Mouse (Mus musculus): ENCODE measurements around the gene Vdr. TPM values are rescaled to one million over a fixed set of nuclear protein-coding genes. Genes with fewer than 3 reads are reported as not detected.

Gene Vdr
- polyA plus RNA-seq, 1 experiment from 2014 or later, result 8.1 TPM

GRCm38 (mm10) chr15:97847285-97847684 lies 63.1 kb downstream of the Vdr start:
- H3K9me3 ChIP-seq (replicated peaks), result no peaks in the 10 kb centered on the region
- H3K36me3 ChIP-seq, result no peaks in the 10 kb centered on the region
- H3K27me3 ChIP-seq, result no peaks in the 10 kb centered on the region
- H3K27ac ChIP-seq (replicated peaks), result no peak overlapping the region
- no peak overlapping the region for H3K4me2 ChIP-seq (replicated peaks)
- WGBS, result 92% methylated on average over 4 of the region's 4 CpGs
- no peak overlapping the region for H3K4me3 ChIP-seq (replicated peaks)
- no peaks in the 10 kb centered on the region; the same call in 1 of the 2 replicates for H3K4me1 ChIP-seq
- H3K9ac ChIP-seq, result no peak overlapping the region
- ATAC-seq (ENCODE audit: insufficient number of reproducible peaks, low FRiP score, low TSS enrichment, low read depth), result no peak

GRCm38 (mm10) chr15:97846121-97846882 lies 64.1 kb downstream of the Vdr start:
- Histone ChIP-seq H3K4me1 (peaks cover 5% of the 10 kb centered on the region; the same call in 1 of the 2 replicates), H3K4me3 (replicated peaks) (no peak overlapping the region), H3K27me3 (no peaks in the 10 kb centered on the region), H3K4me2 (replicated peaks) (no peak overlapping the region), H3K36me3 (no peaks in the 10 kb centered on the region), H3K27ac (replicated peaks) (no peak overlapping the region), H3K9ac (no peak overlapping the region), H3K9me3 (replicated peaks) (no peaks in the 10 kb centered on the region)
- WGBS, result 87% methylated on average over 11 of the region's 11 CpGs
- ATAC-seq (ENCODE audit: insufficient number of reproducible peaks, low FRiP score, low TSS enrichment, low read depth), result no peak

GRCm38 (mm10) chr15:97844037-97845034 lies 66.1 kb downstream of the Vdr start, which contains the start of gene Hdac7:
Gene Hdac7, minus strand, starts transcription at chr15:97844502.
- WGBS, result 73% methylated on average over 19 of the region's 19 CpGs
- no peak for ATAC-seq (ENCODE audit: insufficient number of reproducible peaks, low FRiP score, low TSS enrichment, low read depth)
- H3K4me2 ChIP-seq (replicated peaks), result no peak within 1 kb of the TSS

GRCm38 (mm10) chr15:97843247-97843651 lies 67.2 kb downstream of the Vdr start:
- Histone ChIP-seq H3K4me1 (peaks cover 29% of the 10 kb centered on the region), H3K4me3 (replicated peaks) (no peak overlapping the region), H3K27me3 (no peaks in the 10 kb centered on the region), H3K9ac (no peak overlapping the region), H3K9me3 (replicated peaks) (no peaks in the 10 kb centered on the region), H3K4me2 (replicated peaks) (no peak overlapping the region), H3K36me3 (no peaks in the 10 kb centered on the region), H3K27ac (replicated peaks) (no peak overlapping the region)
- WGBS, result 81% methylated on average over 7 of the region's 7 CpGs
- no peak for ATAC-seq (ENCODE audit: insufficient number of reproducible peaks, low FRiP score, low TSS enrichment, low read depth)

More at GRCm38 (mm10) chr15:97844037-97845034, 66.1 kb downstream of the Vdr start, which contains the start of gene Hdac7:
- peaks cover 21% of the 10 kb centered on the region for H3K4me1 ChIP-seq
- no peaks in the 10 kb centered on the region for H3K27me3 ChIP-seq
- H3K36me3 ChIP-seq, result no peaks in the 10 kb centered on the region
- H3K27ac ChIP-seq (replicated peaks), result no peak within 1 kb of the TSS
- H3K4me3 ChIP-seq (replicated peaks), result no peak within 1 kb of the TSS
- no peak within 1 kb of the TSS for H3K9ac ChIP-seq
- H3K9me3 ChIP-seq (replicated peaks), result no peaks in the 10 kb centered on the region

- Histone ChIP-seq H3K4me2 (replicated peaks) (no peak overlapping the region), H3K27me3 (no peaks in the 10 kb centered on the region), H3K4me3 (replicated peaks) (no peak overlapping the region), H3K9ac (no peak overlapping the region), H3K9me3 (replicated peaks) (no peaks in the 10 kb centered on the region), H3K27ac (replicated peaks) (no peak overlapping the region), H3K36me3 (no peaks in the 10 kb centered on the region), H3K4me1 (peaks cover 41% of the 10 kb centered on the region)
- WGBS, result 81% methylated on average over 6 of the region's 6 CpGs
- no peak for ATAC-seq (ENCODE audit: insufficient number of reproducible peaks, low FRiP score, low TSS enrichment, low read depth)
These were observed 68.4 kb downstream of the Vdr start for GRCm38 (mm10) chr15:97842058-97842457.

- Histone ChIP-seq H3K4me2 (replicated peaks) (no peak overlapping the region), H3K36me3 (no peaks in the 10 kb centered on the region), H3K27ac (replicated peaks) (no peak overlapping the region), H3K4me1 (peaks cover 48% of the 10 kb centered on the region), H3K9me3 (replicated peaks) (no peaks in the 10 kb centered on the region), H3K27me3 (no peaks in the 10 kb centered on the region), H3K9ac (no peak overlapping the region), H3K4me3 (replicated peaks) (no peak overlapping the region)
- 94% methylated on average over 6 of the region's 6 CpGs for WGBS
- no peak for ATAC-seq (ENCODE audit: insufficient number of reproducible peaks, low FRiP score, low TSS enrichment, low read depth)
These were observed 69.0 kb downstream of the Vdr start for GRCm38 (mm10) chr15:97841383-97841782.

- no peaks in the 10 kb centered on the region for H3K9me3 ChIP-seq (replicated peaks)
- H3K4me1 ChIP-seq, result peaks cover 53% of the 10 kb centered on the region
- no peak overlapping the region for H3K4me3 ChIP-seq (replicated peaks)
- H3K27ac ChIP-seq (replicated peaks), result peak overlapping the region; percentile 78
- no peaks in the 10 kb centered on the region for H3K27me3 ChIP-seq
- ATAC-seq (ENCODE audit: insufficient number of reproducible peaks, low FRiP score, low TSS enrichment, low read depth), result no peak
- H3K9ac ChIP-seq, result no peak overlapping the region
- WGBS, result 90% methylated on average over 1 of the region's 1 CpGs
- no peaks in the 10 kb centered on the region for H3K36me3 ChIP-seq
- H3K4me2 ChIP-seq (replicated peaks), result no peak overlapping the region
These were observed 69.6 kb downstream of the Vdr start for GRCm38 (mm10) chr15:97840781-97841180.

- Histone ChIP-seq H3K4me1 (peaks cover 53% of the 10 kb centered on the region), H3K4me3 (replicated peaks) (no peak overlapping the region), H3K36me3 (no peaks in the 10 kb centered on the region), H3K27ac (replicated peaks) (peak overlapping the region; percentile 78), H3K9ac (no peak overlapping the region), H3K27me3 (no peaks in the 10 kb centered on the region), H3K9me3 (replicated peaks) (no peaks in the 10 kb centered on the region), H3K4me2 (replicated peaks) (no peak overlapping the region)
- 19% methylated on average over 3 of the region's 3 CpGs for WGBS
- no peak; the same call in 1 of the 2 replicates for ATAC-seq (ENCODE audit: insufficient number of reproducible peaks, low FRiP score, low TSS enrichment, low read depth)
These were observed 70.4 kb downstream of the Vdr start for GRCm38 (mm10) chr15:97839991-97840455.

- Histone ChIP-seq H3K9me3 (replicated peaks) (no peaks in the 10 kb centered on the region), H3K36me3 (no peaks in the 10 kb centered on the region), H3K4me2 (replicated peaks) (no peak overlapping the region), H3K27me3 (no peaks in the 10 kb centered on the region), H3K9ac (no peak overlapping the region), H3K27ac (replicated peaks) (peak overlapping the region; percentile 78), H3K4me1 (peaks cover 53% of the 10 kb centered on the region), H3K4me3 (replicated peaks) (no peak overlapping the region)
- no peak for ATAC-seq (ENCODE audit: insufficient number of reproducible peaks, low FRiP score, low TSS enrichment, low read depth)
- WGBS, result 65% methylated on average over 4 of the region's 4 CpGs
These were observed 71.0 kb downstream of the Vdr start for GRCm38 (mm10) chr15:97839473-97839872.

- H3K4me3 ChIP-seq (replicated peaks), result no peak overlapping the region
- no peak overlapping the region for H3K4me2 ChIP-seq (replicated peaks)
- H3K9me3 ChIP-seq (replicated peaks), result no peaks in the 10 kb centered on the region
- 0 out of 2 replicates have a peak overlapping the region, but pooled peaks have one; percentile 78 for H3K27ac ChIP-seq (replicated peaks)
- peaks cover 53% of the 10 kb centered on the region for H3K4me1 ChIP-seq
- no peak overlapping the region for H3K9ac ChIP-seq
- no peak for ATAC-seq (ENCODE audit: insufficient number of reproducible peaks, low FRiP score, low TSS enrichment, low read depth)
- H3K36me3 ChIP-seq, result no peaks in the 10 kb centered on the region
- WGBS, result 95% methylated on average over 2 of the region's 2 CpGs
- H3K27me3 ChIP-seq, result no peaks in the 10 kb centered on the region
These were observed 71.4 kb downstream of the Vdr start for GRCm38 (mm10) chr15:97839012-97839411.

- H3K4me1 ChIP-seq, result peaks cover 53% of the 10 kb centered on the region
- H3K9ac ChIP-seq, result no peak overlapping the region
- H3K9me3 ChIP-seq (replicated peaks), result no peaks in the 10 kb centered on the region
- H3K36me3 ChIP-seq, result no peaks in the 10 kb centered on the region
- no peak for ATAC-seq (ENCODE audit: insufficient number of reproducible peaks, low FRiP score, low TSS enrichment, low read depth)
- no peaks in the 10 kb centered on the region for H3K27me3 ChIP-seq
- H3K4me3 ChIP-seq (replicated peaks), result no peak overlapping the region
- no peak overlapping the region for H3K4me2 ChIP-seq (replicated peaks)
- WGBS, result 92% methylated on average over 4 of the region's 4 CpGs
- peak overlapping the region; percentile 68; the same call in 1 of the 2 replicates for H3K27ac ChIP-seq (replicated peaks)
These were observed 72.0 kb downstream of the Vdr start for GRCm38 (mm10) chr15:97838395-97838794.

All from embryonic facial prominence, embryonic 15.5 days (tissue).